Mouse (Mus musculus): ENCODE data around the gene Troap. TPM values are rescaled to one million over a fixed set of nuclear protein-coding genes. Genes with fewer than 3 reads are reported as not detected.

The Troap gene
- polyA plus RNA-seq, 1 experiment from 2014 or later, result 23.3 TPM

GRCm38 (mm10) chr15:99078181-99078910 lies 4.0 kb downstream of the Troap start:
- Histone ChIP-seq H3K4me1 (ENCODE audit: control insufficient read depth, insufficient read depth, low read length) (peaks cover 11% of the 10 kb centered on the region), H3K27ac (ENCODE audit: low read depth, low read length) (no peak overlapping the region), H3K4me2 (ENCODE audit: low read depth) (no peak overlapping the region), H3K36me3 (ENCODE audit: control insufficient read depth, insufficient read depth, low read length) (peaks cover 10% of the 10 kb centered on the region), H3K9ac (ENCODE audit: low read length) (no peak overlapping the region), H3K9me3 (ENCODE audit: control insufficient read depth, low read length) (no peaks in the 10 kb centered on the region), H3K27me3 (ENCODE audit: control insufficient read depth, insufficient read depth, low read length) (no peaks in the 10 kb centered on the region), H3K4me3 (ENCODE audit: low read depth, low read length) (no peak overlapping the region)
- WGBS, result 77% methylated on average over 15 of the region's 15 CpGs
- ATAC-seq (ENCODE audit: insufficient read depth, low FRiP score, low TSS enrichment), result no peak
- DNase-seq (ENCODE audit: low spot score), result no peak

GRCm38 (mm10) chr15:99079804-99080203 lies 5.4 kb downstream of the Troap start:
- H3K4me3 ChIP-seq (ENCODE audit: low read depth, low read length), result no peak overlapping the region
- H3K4me2 ChIP-seq (ENCODE audit: low read depth), result no peak overlapping the region
- no peak overlapping the region for H3K27ac ChIP-seq (ENCODE audit: low read depth, low read length)
- H3K27me3 ChIP-seq (ENCODE audit: control insufficient read depth, insufficient read depth, low read length), result peaks cover 4% of the 10 kb centered on the region; the same call in 1 of the 2 replicates
- peaks cover 6% of the 10 kb centered on the region for H3K4me1 ChIP-seq (ENCODE audit: control insufficient read depth, insufficient read depth, low read length)
- H3K9me3 ChIP-seq (ENCODE audit: control insufficient read depth, low read length), result no peaks in the 10 kb centered on the region
- DNase-seq (ENCODE audit: low spot score) (no peak), ATAC-seq (ENCODE audit: insufficient read depth, low FRiP score, low TSS enrichment) (no peak)
- 85% methylated on average over 3 of the region's 3 CpGs for WGBS
- H3K36me3 ChIP-seq (ENCODE audit: control insufficient read depth, insufficient read depth, low read length), result peaks cover 11% of the 10 kb centered on the region
- no peak overlapping the region for H3K9ac ChIP-seq (ENCODE audit: low read length)

- no peaks in the 10 kb centered on the region for H3K4me1 ChIP-seq (ENCODE audit: control insufficient read depth, insufficient read depth, low read length)
- 95% methylated on average over 12 of the region's 12 CpGs for WGBS
- ATAC-seq (ENCODE audit: insufficient read depth, low FRiP score, low TSS enrichment) (no peak), DNase-seq (ENCODE audit: low spot score) (no peak)
- H3K27me3 ChIP-seq (ENCODE audit: control insufficient read depth, insufficient read depth, low read length), result peaks cover 27% of the 10 kb centered on the region
- peaks cover 11% of the 10 kb centered on the region for H3K36me3 ChIP-seq (ENCODE audit: control insufficient read depth, insufficient read depth, low read length)
- no peak overlapping the region for H3K4me3 ChIP-seq (ENCODE audit: low read depth, low read length)
- H3K9ac ChIP-seq (ENCODE audit: low read length), result no peak overlapping the region
- H3K27ac ChIP-seq (ENCODE audit: low read depth, low read length), result no peak overlapping the region
- H3K9me3 ChIP-seq (ENCODE audit: control insufficient read depth, low read length), result no peaks in the 10 kb centered on the region
- H3K4me2 ChIP-seq (ENCODE audit: low read depth), result no peak overlapping the region
These were observed 7.9 kb downstream of the Troap start for GRCm38 (mm10) chr15:99082322-99082721.

- WGBS, result 90% methylated on average over 16 of the region's 16 CpGs
- H3K36me3 ChIP-seq (ENCODE audit: control insufficient read depth, insufficient read depth, low read length), result peaks cover 11% of the 10 kb centered on the region
- H3K4me2 ChIP-seq (ENCODE audit: low read depth), result no peak overlapping the region
- H3K4me1 ChIP-seq (ENCODE audit: control insufficient read depth, insufficient read depth, low read length), result no peaks in the 10 kb centered on the region
- H3K9ac ChIP-seq (ENCODE audit: low read length), result no peak overlapping the region
- no peak for ATAC-seq (ENCODE audit: insufficient read depth, low FRiP score, low TSS enrichment)
- no peak for DNase-seq (ENCODE audit: low spot score)
- peaks cover 32% of the 10 kb centered on the region for H3K27me3 ChIP-seq (ENCODE audit: control insufficient read depth, insufficient read depth, low read length)
- H3K9me3 ChIP-seq (ENCODE audit: control insufficient read depth, low read length), result no peaks in the 10 kb centered on the region
- no peak overlapping the region for H3K4me3 ChIP-seq (ENCODE audit: low read depth, low read length)
- no peak overlapping the region for H3K27ac ChIP-seq (ENCODE audit: low read depth, low read length)
These were observed 8.5 kb downstream of the Troap start for GRCm38 (mm10) chr15:99082840-99083239.

- 64% methylated on average over 9 of the region's 9 CpGs for WGBS
- no peaks in the 10 kb centered on the region for H3K4me1 ChIP-seq (ENCODE audit: control insufficient read depth, insufficient read depth, low read length)
- H3K4me2 ChIP-seq (ENCODE audit: low read depth), result no peak overlapping the region
- H3K9me3 ChIP-seq (ENCODE audit: control insufficient read depth, low read length), result no peaks in the 10 kb centered on the region
- peaks cover 11% of the 10 kb centered on the region for H3K36me3 ChIP-seq (ENCODE audit: control insufficient read depth, insufficient read depth, low read length)
- no peak overlapping the region for H3K4me3 ChIP-seq (ENCODE audit: low read depth, low read length)
- DNase-seq (ENCODE audit: low spot score) (peak; percentile 62), ATAC-seq (ENCODE audit: insufficient read depth, low FRiP score, low TSS enrichment) (no peak)
- no peak overlapping the region for H3K27ac ChIP-seq (ENCODE audit: low read depth, low read length)
- no peak overlapping the region for H3K9ac ChIP-seq (ENCODE audit: low read length)
- H3K27me3 ChIP-seq (ENCODE audit: control insufficient read depth, insufficient read depth, low read length), result peaks cover 36% of the 10 kb centered on the region
These were observed 8.9 kb downstream of the Troap start for GRCm38 (mm10) chr15:99083258-99083657.

GRCm38 (mm10) chr15:99083867-99084557 lies 9.6 kb downstream of the Troap start:
- Histone ChIP-seq H3K36me3 (ENCODE audit: control insufficient read depth, insufficient read depth, low read length) (peaks cover 11% of the 10 kb centered on the region), H3K4me1 (ENCODE audit: control insufficient read depth, insufficient read depth, low read length) (peaks cover 3% of the 10 kb centered on the region; the same call in 1 of the 2 replicates), H3K27me3 (ENCODE audit: control insufficient read depth, insufficient read depth, low read length) (peaks cover 44% of the 10 kb centered on the region), H3K27ac (ENCODE audit: low read depth, low read length) (no peak overlapping the region), H3K4me2 (ENCODE audit: low read depth) (peak overlapping the region; percentile 4; the same call in 1 of the 2 replicates), H3K4me3 (ENCODE audit: low read depth, low read length) (no peak overlapping the region), H3K9ac (ENCODE audit: low read length) (no peak overlapping the region), H3K9me3 (ENCODE audit: control insufficient read depth, low read length) (no peaks in the 10 kb centered on the region)
- 8% methylated on average over 11 of the region's 11 CpGs for WGBS
- DNase-seq (ENCODE audit: low spot score) (no peak), ATAC-seq (ENCODE audit: insufficient read depth, low FRiP score, low TSS enrichment) (no peak)

GRCm38 (mm10) chr15:99084618-99085017 lies 10.2 kb downstream of the Troap start:
- DNase-seq (ENCODE audit: low spot score) (no peak), ATAC-seq (ENCODE audit: insufficient read depth, low FRiP score, low TSS enrichment) (no peak)
- H3K27me3 ChIP-seq (ENCODE audit: control insufficient read depth, insufficient read depth, low read length), result peaks cover 50% of the 10 kb centered on the region
- no peaks in the 10 kb centered on the region for H3K9me3 ChIP-seq (ENCODE audit: control insufficient read depth, low read length)
- peaks cover 3% of the 10 kb centered on the region; the same call in 1 of the 2 replicates for H3K4me1 ChIP-seq (ENCODE audit: control insufficient read depth, insufficient read depth, low read length)
- WGBS, result 8% methylated on average over 19 of the region's 19 CpGs
- peak overlapping the region; percentile 4; the same call in 1 of the 2 replicates for H3K4me2 ChIP-seq (ENCODE audit: low read depth)
- no peak overlapping the region for H3K27ac ChIP-seq (ENCODE audit: low read depth, low read length)
- H3K9ac ChIP-seq (ENCODE audit: low read length), result no peak overlapping the region
- peaks cover 11% of the 10 kb centered on the region for H3K36me3 ChIP-seq (ENCODE audit: control insufficient read depth, insufficient read depth, low read length)
- H3K4me3 ChIP-seq (ENCODE audit: low read depth, low read length), result no peak overlapping the region

- ATAC-seq (ENCODE audit: insufficient read depth, low FRiP score, low TSS enrichment) (no peak), DNase-seq (ENCODE audit: low spot score) (no peak)
- peaks cover 61% of the 10 kb centered on the region for H3K27me3 ChIP-seq (ENCODE audit: control insufficient read depth, insufficient read depth, low read length)
- no peak overlapping the region for H3K4me2 ChIP-seq (ENCODE audit: low read depth)
- H3K9ac ChIP-seq (ENCODE audit: low read length), result no peak overlapping the region
- peaks cover 11% of the 10 kb centered on the region for H3K36me3 ChIP-seq (ENCODE audit: control insufficient read depth, insufficient read depth, low read length)
- H3K9me3 ChIP-seq (ENCODE audit: control insufficient read depth, low read length), result no peaks in the 10 kb centered on the region
- WGBS, result 71% methylated on average over 4 of the region's 4 CpGs
- no peak overlapping the region for H3K4me3 ChIP-seq (ENCODE audit: low read depth, low read length)
- peaks cover 8% of the 10 kb centered on the region for H3K4me1 ChIP-seq (ENCODE audit: control insufficient read depth, insufficient read depth, low read length)
- no peak overlapping the region for H3K27ac ChIP-seq (ENCODE audit: low read depth, low read length)
These were observed 11.6 kb downstream of the Troap start for GRCm38 (mm10) chr15:99085997-99086396.
